Mouse (Mus musculus): ENCODE measurements around the gene Kxd1. TPM values are rescaled to one million over a fixed set of nuclear protein-coding genes. Genes with fewer than 3 reads are reported as not detected.

Gene Kxd1
- polyA plus RNA-seq, 1 experiment from 2014 or later: 57.2 TPM

DNA sequence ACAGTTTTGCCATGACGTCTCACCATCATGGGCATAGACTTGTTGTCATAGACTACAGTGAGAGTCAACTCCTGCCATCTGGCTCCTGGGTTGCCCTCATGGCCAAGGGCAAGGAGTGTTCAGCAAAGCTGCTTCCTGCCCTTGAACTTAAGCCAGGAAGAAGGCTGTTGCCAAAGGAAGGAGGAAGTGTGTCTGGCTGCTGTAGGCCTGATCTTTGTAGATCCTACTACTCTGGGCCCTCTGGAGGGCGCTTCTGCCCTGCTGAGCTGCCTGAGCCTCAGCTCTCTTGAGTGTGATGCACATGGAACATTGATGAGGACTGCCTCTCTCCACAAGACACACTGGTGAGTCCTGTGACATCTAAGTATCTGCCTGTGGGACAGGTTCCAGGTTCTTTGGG, 32.3 kb upstream of the Kxd1 start:
- peaks cover 37% of the 10 kb centered on the region for H3K4me1 ChIP-seq
- H3K9me3 ChIP-seq: no peaks in the 10 kb centered on the region
- H3K27me3 ChIP-seq (ENCODE audit: poor library complexity, severe bottlenecking): no peaks in the 10 kb centered on the region
- DNase-seq (ENCODE audit: extremely low spot score, low spot score): no peak
- 85% methylated on average over 2 of the region's 2 CpGs for WGBS
- H3K4me3 ChIP-seq: no peak overlapping the region
- peaks cover 4% of the 10 kb centered on the region; the same call in 1 of the 2 replicates for H3K36me3 ChIP-seq (replicated peaks)
- H3K27ac ChIP-seq: no peak overlapping the region; the same call in 1 of the 2 replicates

- H3K4me3 ChIP-seq: no peak overlapping the region
- no peaks in the 10 kb centered on the region for H3K27me3 ChIP-seq (ENCODE audit: poor library complexity, severe bottlenecking)
- H3K9me3 ChIP-seq: no peaks in the 10 kb centered on the region
- H3K4me1 ChIP-seq: peaks cover 37% of the 10 kb centered on the region
- peaks cover 4% of the 10 kb centered on the region; the same call in 1 of the 2 replicates for H3K36me3 ChIP-seq (replicated peaks)
- H3K27ac ChIP-seq: no peak overlapping the region
- DNase-seq (ENCODE audit: extremely low spot score, low spot score): no peak
- WGBS: 76% methylated on average over 3 of the region's 3 CpGs
Observed at GRCm38 (mm10) chr8:70558983-70559382, 31.2 kb upstream of the Kxd1 start.

- Histone ChIP-seq H3K9me3 (no peaks in the 10 kb centered on the region), H3K27ac (no peak overlapping the region), H3K27me3 (ENCODE audit: poor library complexity, severe bottlenecking) (no peaks in the 10 kb centered on the region), H3K4me1 (peaks cover 41% of the 10 kb centered on the region), H3K36me3 (replicated peaks) (peaks cover 4% of the 10 kb centered on the region; the same call in 1 of the 2 replicates), H3K4me3 (no peak overlapping the region)
- 81% methylated on average over 4 of the region's 4 CpGs for WGBS
- no peak for DNase-seq (ENCODE audit: extremely low spot score, low spot score)
Observed at GRCm38 (mm10) chr8:70558334-70558733, 30.6 kb upstream of the Kxd1 start.

- Histone ChIP-seq H3K4me3 (no peak overlapping the region), H3K36me3 (replicated peaks) (peaks cover 4% of the 10 kb centered on the region; the same call in 1 of the 2 replicates), H3K27me3 (ENCODE audit: poor library complexity, severe bottlenecking) (no peaks in the 10 kb centered on the region), H3K9me3 (no peaks in the 10 kb centered on the region), H3K27ac (no peak overlapping the region), H3K4me1 (peaks cover 25% of the 10 kb centered on the region)
- no peak for DNase-seq (ENCODE audit: extremely low spot score, low spot score)
- WGBS: 90% methylated on average over 4 of the region's 4 CpGs
Observed at GRCm38 (mm10) chr8:70555079-70555747, 27.5 kb upstream of the Kxd1 start.

DNA sequence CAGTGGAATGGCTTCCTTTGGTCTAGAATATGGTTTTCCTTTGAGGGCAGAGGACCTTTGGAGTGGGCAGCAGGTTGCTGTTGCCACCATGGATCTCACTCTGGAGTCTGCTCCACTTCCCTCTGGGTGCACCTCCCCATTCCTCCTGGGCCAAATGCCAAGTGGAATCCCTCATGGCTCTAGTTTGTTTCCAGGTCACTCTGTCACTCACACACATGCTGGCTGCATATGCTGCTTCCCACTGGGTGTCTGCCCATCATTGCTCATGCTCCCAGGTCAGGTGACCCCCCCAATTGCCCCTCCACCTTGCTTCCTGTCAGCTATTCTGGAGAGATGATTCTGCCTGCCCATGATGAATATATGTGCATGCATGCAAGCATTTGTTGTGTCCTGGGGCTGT, 26.0 kb upstream of the Kxd1 start:
- Histone ChIP-seq H3K27ac (no peak overlapping the region), H3K27me3 (ENCODE audit: poor library complexity, severe bottlenecking) (no peaks in the 10 kb centered on the region), H3K36me3 (replicated peaks) (peaks cover 4% of the 10 kb centered on the region; the same call in 1 of the 2 replicates), H3K9me3 (no peaks in the 10 kb centered on the region), H3K4me3 (no peak overlapping the region), H3K4me1 (peaks cover 19% of the 10 kb centered on the region)
- no peak for DNase-seq (ENCODE audit: extremely low spot score, low spot score)

GRCm38 (mm10) chr8:70552836-70553235, 25.1 kb upstream of the Kxd1 start:
- Histone ChIP-seq H3K4me3 (no peak overlapping the region), H3K4me1 (peaks cover 12% of the 10 kb centered on the region)
- WGBS: 79% methylated on average over 1 of the region's 1 CpGs

DNA sequence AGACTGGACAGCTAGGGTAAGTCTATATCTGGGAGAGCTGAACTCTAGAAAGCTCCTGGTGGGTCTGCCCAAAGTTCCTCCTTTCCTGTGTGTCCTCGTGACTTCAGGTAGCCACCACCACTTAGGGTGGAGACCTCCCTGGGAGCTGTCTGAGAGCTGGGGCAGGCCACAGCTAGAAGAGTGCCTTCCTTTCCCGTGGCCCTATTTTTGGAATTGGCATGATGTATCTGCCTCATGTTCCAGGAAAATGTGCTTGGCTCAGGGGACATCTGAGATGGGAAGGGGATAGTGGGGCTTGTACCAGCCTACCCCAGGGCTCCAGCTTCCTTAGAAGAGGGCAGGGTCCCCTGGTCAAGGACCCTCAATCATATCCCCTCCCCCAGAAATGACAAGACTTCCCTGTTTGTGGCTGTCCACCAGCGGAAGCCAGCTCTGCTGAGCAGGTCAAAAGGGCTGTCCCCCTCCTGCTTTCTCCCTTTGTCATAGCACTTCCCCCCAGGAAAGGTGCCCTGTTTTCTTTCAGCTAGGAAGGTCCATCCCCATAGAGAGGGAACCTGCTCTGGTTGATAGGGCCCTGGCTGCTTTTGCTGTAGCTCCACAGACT, 23.9 kb upstream of the Kxd1 start:
- no peak for DNase-seq (ENCODE audit: extremely low spot score, low spot score)
- WGBS: 74% methylated on average over 3 of the region's 3 CpGs
- no peaks in the 10 kb centered on the region for H3K27me3 ChIP-seq (ENCODE audit: poor library complexity, severe bottlenecking)
- H3K9me3 ChIP-seq: no peaks in the 10 kb centered on the region
- no peak overlapping the region for H3K4me3 ChIP-seq
- H3K4me1 ChIP-seq: peaks cover 12% of the 10 kb centered on the region
- H3K36me3 ChIP-seq (replicated peaks): peaks cover 4% of the 10 kb centered on the region; the same call in 1 of the 2 replicates
- no peak overlapping the region for H3K27ac ChIP-seq

More at GRCm38 (mm10) chr8:70552836-70553235, 25.1 kb upstream of the Kxd1 start:
- Histone ChIP-seq H3K27me3 (ENCODE audit: poor library complexity, severe bottlenecking) (no peaks in the 10 kb centered on the region), H3K9me3 (no peaks in the 10 kb centered on the region), H3K36me3 (replicated peaks) (peaks cover 4% of the 10 kb centered on the region; the same call in 1 of the 2 replicates), H3K27ac (no peak overlapping the region)
- no peak for DNase-seq (ENCODE audit: extremely low spot score, low spot score)

DNA sequence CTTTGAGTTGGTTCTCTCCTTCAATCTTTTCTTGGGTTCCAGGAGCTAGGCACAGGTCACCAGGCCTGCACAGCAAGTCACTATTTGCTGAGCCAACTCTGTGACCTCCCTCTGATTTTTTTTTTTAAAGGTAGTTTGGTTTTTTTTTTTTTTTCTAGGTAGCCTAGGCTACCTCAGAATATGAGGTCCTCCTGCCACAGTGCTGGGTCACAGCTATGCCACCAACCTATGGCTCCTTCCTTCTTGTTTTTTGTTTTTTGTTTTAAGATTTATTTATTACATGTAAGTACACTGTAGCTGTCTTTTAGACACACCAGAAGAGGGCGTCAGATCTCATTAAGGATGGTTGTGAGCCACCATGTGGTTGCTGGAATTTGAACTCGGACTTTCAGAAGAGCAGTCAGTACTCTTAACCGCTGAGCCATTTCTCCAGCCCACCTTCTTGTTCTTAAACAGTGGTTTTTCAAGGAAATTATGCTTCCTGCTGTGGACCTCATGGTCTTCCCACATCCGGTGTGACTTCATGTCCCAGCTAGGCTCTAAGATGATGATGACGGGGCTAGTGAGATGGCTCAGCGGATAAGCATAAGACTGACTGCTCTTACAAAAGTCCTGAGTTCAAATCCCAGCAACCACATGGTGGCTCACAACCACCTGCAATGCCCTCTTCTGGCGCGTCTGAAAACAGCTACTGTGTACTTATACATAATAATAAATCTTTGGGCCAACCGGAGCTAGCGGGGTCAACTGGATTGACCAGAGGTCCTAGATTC, 21.8 kb upstream of the Kxd1 start:
- Histone ChIP-seq H3K4me3 (no peak overlapping the region), H3K36me3 (replicated peaks) (peaks cover 3% of the 10 kb centered on the region; the same call in 1 of the 2 replicates), H3K27ac (no peak overlapping the region), H3K27me3 (ENCODE audit: poor library complexity, severe bottlenecking) (no peaks in the 10 kb centered on the region), H3K4me1 (peaks cover 12% of the 10 kb centered on the region), H3K9me3 (no peaks in the 10 kb centered on the region)
- DNase-seq (ENCODE audit: extremely low spot score, low spot score): no peak
- WGBS: 95% methylated on average over 10 of the region's 10 CpGs

- peaks cover 19% of the 10 kb centered on the region for H3K4me1 ChIP-seq
- H3K36me3 ChIP-seq (replicated peaks): peaks cover 3% of the 10 kb centered on the region; the same call in 1 of the 2 replicates
- no peak for DNase-seq (ENCODE audit: extremely low spot score, low spot score)
- no peaks in the 10 kb centered on the region for H3K27me3 ChIP-seq (ENCODE audit: poor library complexity, severe bottlenecking)
- no peak overlapping the region for H3K27ac ChIP-seq
- no peaks in the 10 kb centered on the region for H3K9me3 ChIP-seq
- H3K4me3 ChIP-seq: no peak overlapping the region
- 93% methylated on average over 6 of the region's 6 CpGs for WGBS
Observed at GRCm38 (mm10) chr8:70547762-70548161, 20.0 kb upstream of the Kxd1 start.

GRCm38 (mm10) chr8:70546412-70546811, 18.7 kb upstream of the Kxd1 start:
- H3K36me3 ChIP-seq (replicated peaks): peaks cover 3% of the 10 kb centered on the region; the same call in 1 of the 2 replicates
- 90% methylated on average over 4 of the region's 4 CpGs for WGBS
- no peak overlapping the region for H3K4me3 ChIP-seq
- H3K27ac ChIP-seq: no peak overlapping the region
- no peaks in the 10 kb centered on the region for H3K27me3 ChIP-seq (ENCODE audit: poor library complexity, severe bottlenecking)
- H3K9me3 ChIP-seq: no peaks in the 10 kb centered on the region
- DNase-seq (ENCODE audit: extremely low spot score, low spot score): no peak
- H3K4me1 ChIP-seq: peaks cover 17% of the 10 kb centered on the region

- Histone ChIP-seq H3K4me1 (peaks cover 33% of the 10 kb centered on the region), H3K9me3 (no peaks in the 10 kb centered on the region), H3K27me3 (ENCODE audit: poor library complexity, severe bottlenecking) (no peaks in the 10 kb centered on the region), H3K36me3 (replicated peaks) (peaks cover 3% of the 10 kb centered on the region; the same call in 1 of the 2 replicates), H3K4me3 (no peak overlapping the region), H3K27ac (no peak overlapping the region)
- WGBS: 81% methylated on average over 6 of the region's 6 CpGs
- DNase-seq (ENCODE audit: extremely low spot score, low spot score): no peak
Observed at GRCm38 (mm10) chr8:70544200-70544687, 16.5 kb upstream of the Kxd1 start.

DNA sequence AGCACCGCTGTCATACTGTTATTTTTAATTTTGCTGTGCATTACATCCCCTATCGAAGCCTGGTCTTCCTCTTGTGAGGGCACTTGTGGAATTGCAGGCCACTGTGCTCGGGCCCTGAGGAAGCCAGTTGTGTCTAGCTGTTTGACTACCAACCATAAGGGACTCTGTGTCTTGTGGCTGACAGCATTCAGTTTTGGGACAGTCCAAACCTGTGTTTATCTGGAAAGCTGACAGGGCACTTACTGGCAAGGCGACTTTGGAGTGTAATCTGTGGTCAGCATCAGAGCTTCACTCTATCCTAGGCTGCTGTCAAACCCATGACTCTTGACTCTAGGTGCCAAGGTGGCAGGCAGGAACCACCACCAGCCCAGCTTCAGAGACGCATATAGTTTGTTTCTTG, 13.3 kb upstream of the Kxd1 start:
- Histone ChIP-seq H3K4me1 (peaks cover 44% of the 10 kb centered on the region), H3K36me3 (replicated peaks) (peaks cover 19% of the 10 kb centered on the region), H3K27me3 (ENCODE audit: poor library complexity, severe bottlenecking) (no peaks in the 10 kb centered on the region), H3K4me3 (peak overlapping the region; percentile 88), H3K9me3 (no peaks in the 10 kb centered on the region), H3K27ac (no peak overlapping the region)
- DNase-seq (ENCODE audit: extremely low spot score, low spot score): no peak
- 87% methylated on average over 5 of the region's 5 CpGs for WGBS
